Comparison of ENCODE assay signal across 10 mouse cellular contexts in the genomic region with DNA sequence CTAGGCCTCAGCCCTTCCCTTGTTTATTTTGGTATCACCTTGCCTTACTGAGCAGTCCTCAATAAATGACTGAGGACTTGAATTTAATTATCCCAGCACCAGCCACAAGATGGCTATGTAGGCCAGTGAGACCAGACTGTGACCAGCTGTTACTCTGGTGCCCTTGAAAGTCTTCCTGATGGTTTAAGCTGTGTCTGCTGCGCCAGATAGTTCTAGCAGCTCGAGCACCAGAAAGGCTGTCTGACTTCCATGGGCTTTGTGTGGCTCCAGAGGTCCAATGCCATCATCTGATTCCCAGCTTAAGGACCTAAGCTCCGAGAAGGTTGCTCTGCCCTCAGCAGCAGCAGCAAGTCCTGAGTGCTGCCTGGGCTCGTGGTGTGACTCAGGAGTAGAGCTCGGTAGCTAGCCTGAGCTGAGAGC. TPM values are rescaled to one million over a fixed set of nuclear protein-coding genes. Genes with fewer than 3 reads are reported as not detected.
DNase-seq lines count a peak whose midpoint lies in the region; ATAC-seq and TF ChIP-seq lines count a peak whose summit lies in the region.
"Had no signal": no experiment of that assay in that cellular context is flagged by ENCODE, and none has a peak within 500 bp of the region (broad histone marks: within the 10 kb centered on the region; RNA-seq: fewer than 3 reads in every experiment).

No protein-coding gene starts in this region.

- no peaks in the 10 kb centered on the region for H3K27me3 ChIP-seq in forebrain, embryonic 14.5 days (replicated peaks; ENCODE audit: control insufficient read depth, insufficient read depth, low read length)
- H3K27me3 ChIP-seq in hindbrain, embryonic 16.5 days (replicated peaks; ENCODE audit: control insufficient read depth, insufficient read depth, low read length) = no peaks in the 10 kb centered on the region
- H3K27me3 ChIP-seq in stomach, embryonic 14.5 days (ENCODE audit: control insufficient read depth, insufficient read depth, low read length) = no peaks in the 10 kb centered on the region
- H3K27me3 ChIP-seq: limb, embryonic 15.5 days had no signal

- no peak overlapping the region for H3K4me3 ChIP-seq in bone marrow macrophage, adult 2 months (ENCODE audit: insufficient read depth, low read length)
- H3K4me3 ChIP-seq in forebrain, embryonic 14.5 days (ENCODE audit: low read depth, low read length) = no peak overlapping the region
- H3K4me3 ChIP-seq in hindbrain, embryonic 16.5 days (ENCODE audit: low read length) = no peak overlapping the region
- H3K4me3 ChIP-seq in stomach, embryonic 14.5 days (ENCODE audit: low read depth, low read length) = no peak overlapping the region
- H3K4me3 ChIP-seq: limb, embryonic 15.5 days had no signal

- H3K9me3 ChIP-seq in forebrain, embryonic 14.5 days (replicated peaks; ENCODE audit: control insufficient read depth, low read length) = no peaks in the 10 kb centered on the region
- H3K9me3 ChIP-seq in hindbrain, embryonic 16.5 days (ENCODE audit: control insufficient read depth, low read length) = no peaks in the 10 kb centered on the region
- no peaks in the 10 kb centered on the region for H3K9me3 ChIP-seq in stomach, embryonic 14.5 days (ENCODE audit: control insufficient read depth, low read depth, low read length)
- H3K9me3 ChIP-seq: limb, embryonic 15.5 days had no signal

- DNase-seq in layer of hippocampus, adult 11-12 months (ENCODE audit: low spot score) = peak; percentile 75
- DNase-seq in layer of hippocampus, postnatal 25 days (ENCODE audit: extremely low spot score in 1 of 2, low spot score in 1 of 2) = no peak
- peak; percentile 84 for DNase-seq in forebrain, embryonic 14.5 days (ENCODE audit: low spot score)
- DNase-seq in layer of hippocampus, postnatal 36 days = peak; percentile 32 to 46

- peak; percentile 32; the same call in 1 of the 2 replicates for TF ChIP-seq CTCF in bone marrow macrophage, adult 2 months (IDR thresholded peaks at IDR 0.05; ENCODE audit: low read depth, low read length)

- TF ChIP-seq POLR2A in bone marrow macrophage, adult 2 months (IDR thresholded peaks at IDR 0.05; ENCODE audit: borderline replicate concordance, low read depth, low read length) = no peak

- peaks cover 39% of the 10 kb centered on the region for H3K4me1 ChIP-seq in bone marrow macrophage, adult 2 months (ENCODE audit: control insufficient read depth, insufficient read depth, low read length)
- no peaks in the 10 kb centered on the region for H3K4me1 ChIP-seq in forebrain, embryonic 14.5 days (ENCODE audit: control insufficient read depth, insufficient read depth, low read length)
- no peaks in the 10 kb centered on the region for H3K4me1 ChIP-seq in hindbrain, embryonic 16.5 days (ENCODE audit: control insufficient read depth, insufficient read depth, low read depth, low read length)
- H3K4me1 ChIP-seq in stomach, embryonic 14.5 days (ENCODE audit: control insufficient read depth, insufficient read depth, low read length) = no peaks in the 10 kb centered on the region
- H3K4me1 ChIP-seq: limb, embryonic 15.5 days had no signal

- H3K36me3 ChIP-seq in forebrain, embryonic 14.5 days (ENCODE audit: control insufficient read depth, insufficient read depth, low read length) = no peaks in the 10 kb centered on the region
- no peaks in the 10 kb centered on the region for H3K36me3 ChIP-seq in hindbrain, embryonic 16.5 days (ENCODE audit: control insufficient read depth, insufficient read depth, low read length)
- H3K36me3 ChIP-seq in stomach, embryonic 14.5 days (ENCODE audit: control insufficient read depth, insufficient read depth, low read length) = no peaks in the 10 kb centered on the region

- no peak overlapping the region for H3K4me2 ChIP-seq in forebrain, embryonic 14.5 days (ENCODE audit: low read length)
- no peak overlapping the region for H3K4me2 ChIP-seq in hindbrain, embryonic 16.5 days (ENCODE audit: low read length)
- H3K4me2 ChIP-seq in stomach, embryonic 14.5 days (replicated peaks; ENCODE audit: low read depth, low read length) = no peak overlapping the region
- H3K4me2 ChIP-seq: limb, embryonic 15.5 days had no signal

- ATAC-seq in forebrain, embryonic 14.5 days = peak; percentile 50
- peak; percentile 78 for ATAC-seq in hindbrain, embryonic 16.5 days
- peak; percentile 91 for ATAC-seq in megakaryocyte progenitor cell, adult 5-6 weeks (replicated peaks; ENCODE audit: poor library complexity)
- peak; percentile 78; the same call in 1 of the 2 replicates for ATAC-seq in stomach, embryonic 14.5 days (ENCODE audit: insufficient number of reproducible peaks, insufficient read depth, low FRiP score, low read depth)

- H3K9ac ChIP-seq in forebrain, embryonic 14.5 days (ENCODE audit: low read length) = no peak overlapping the region
- no peak overlapping the region for H3K9ac ChIP-seq in hindbrain, embryonic 16.5 days (ENCODE audit: low read depth, low read length)
- no peak overlapping the region for H3K9ac ChIP-seq in stomach, embryonic 14.5 days (replicated peaks; ENCODE audit: low read depth, low read length)
- H3K9ac ChIP-seq: limb, embryonic 15.5 days had no signal

- WGBS in forebrain, embryonic 14.5 days = 68% methylated on average over 5 of the region's 5 CpGs
- WGBS in hindbrain, embryonic 16.5 days = 55% methylated on average over 5 of the region's 5 CpGs
- WGBS in stomach, embryonic 14.5 days = 51% methylated on average over 5 of the region's 5 CpGs

- no peak overlapping the region for H3K27ac ChIP-seq in bone marrow macrophage, adult 2 months (ENCODE audit: insufficient read depth, low read depth, low read length)
- H3K27ac ChIP-seq in forebrain, embryonic 14.5 days (ENCODE audit: low read depth, low read length) = no peak overlapping the region
- H3K27ac ChIP-seq in hindbrain, embryonic 16.5 days (ENCODE audit: low read depth, low read length) = no peak overlapping the region
- H3K27ac ChIP-seq in stomach, embryonic 14.5 days (ENCODE audit: low read length) = no peak overlapping the region
- H3K27ac ChIP-seq: limb, embryonic 15.5 days had no signal

RNA-seq across cellular contexts. Expression of a gene that starts 20.2 kb away (rescaled TPM):
- 10 to 100 TPM; 16.0 to 16.8 TPM for total RNA-seq in layer of hippocampus, postnatal 25 days (2021)
- 8.6 and 9.9 TPM in 2 replicates for polyA plus RNA-seq in bone marrow macrophage, adult 2 months (2012; ENCODE audit: insufficient read depth, insufficient read length, missing spikeins)
- polyA plus RNA-seq in forebrain, embryonic 14.5 days (2014; fragmentation: Nextera tagmentation; extraction: Ambion mirVana) = 23.6 and 35.0 TPM in 2 replicates
- polyA plus RNA-seq in hindbrain, embryonic 16.5 days (2015; fragmentation: Nextera tagmentation; extraction: Ambion mirVana) = 45.4 and 53.2 TPM in 2 replicates
- 10 to 100 TPM; 12.5 to 17.0 TPM for total RNA-seq in layer of hippocampus, postnatal 36 days (2021)
- total RNA-seq in megakaryocyte progenitor cell, adult 5-6 weeks (2015) = 99.9 and 117 TPM in 2 replicates
- 70.7 and 92.3 TPM in 2 replicates for total RNA-seq in megakaryocyte progenitor cell, adult 5-6 weeks (2017)
- 54.2 and 59.0 TPM in 2 replicates for polyA plus RNA-seq in stomach, embryonic 14.5 days (2014; fragmentation: Nextera tagmentation; extraction: Ambion mirVana)

RNA-seq across cellular contexts. Expression of a gene that starts 37.1 kb away (rescaled TPM):
- total RNA-seq in layer of hippocampus, postnatal 25 days (2021) = under 1 TPM; 0.39 to 0.59 TPM
- polyA plus RNA-seq in bone marrow macrophage, adult 2 months (2012; ENCODE audit: insufficient read depth, insufficient read length, missing spikeins) = not detected in 2 replicates
- polyA plus RNA-seq in forebrain, embryonic 14.5 days (2014; fragmentation: Nextera tagmentation; extraction: Ambion mirVana) = not detected in 2 replicates
- 0.06 TPM in 1 of 2 replicates, not detected in the other for polyA plus RNA-seq in hindbrain, embryonic 16.5 days (2015; fragmentation: Nextera tagmentation; extraction: Ambion mirVana)
- under 1 TPM; 0.40 to 0.50 TPM for total RNA-seq in layer of hippocampus, postnatal 36 days (2021)
- 0.20 TPM in 1 of 2 replicates, not detected in the other for total RNA-seq in megakaryocyte progenitor cell, adult 5-6 weeks (2015)
- not detected in 2 replicates for total RNA-seq in megakaryocyte progenitor cell, adult 5-6 weeks (2017)
- polyA plus RNA-seq in stomach, embryonic 14.5 days (2014; fragmentation: Nextera tagmentation; extraction: Ambion mirVana) = 14.9 and 17.2 TPM in 2 replicates
- total RNA-seq: adrenal gland, adult 18-20 months had no signal

RNA-seq across cellular contexts. Expression of a gene that starts 52.2 kb away (rescaled TPM):
- total RNA-seq in layer of hippocampus, postnatal 25 days (2021) = 10 to 100 TPM; 21.9 to 22.7 TPM
- 41.1 and 46.6 TPM in 2 replicates for polyA plus RNA-seq in bone marrow macrophage, adult 2 months (2012; ENCODE audit: insufficient read depth, insufficient read length, missing spikeins)
- 4.9 and 6.9 TPM in 2 replicates for polyA plus RNA-seq in forebrain, embryonic 14.5 days (2014; fragmentation: Nextera tagmentation; extraction: Ambion mirVana)
- 6.1 and 8.1 TPM in 2 replicates for polyA plus RNA-seq in hindbrain, embryonic 16.5 days (2015; fragmentation: Nextera tagmentation; extraction: Ambion mirVana)
- total RNA-seq in layer of hippocampus, postnatal 36 days (2021) = 10 to 100 TPM; 20.6 to 22.6 TPM
- 7.1 and 8.0 TPM in 2 replicates for total RNA-seq in megakaryocyte progenitor cell, adult 5-6 weeks (2015)
- 5.7 and 8.0 TPM in 2 replicates for total RNA-seq in megakaryocyte progenitor cell, adult 5-6 weeks (2017)
- 4.6 and 5.1 TPM in 2 replicates for polyA plus RNA-seq in stomach, embryonic 14.5 days (2014; fragmentation: Nextera tagmentation; extraction: Ambion mirVana)

RNA-seq across cellular contexts. Expression of a gene that starts 54.0 kb away (rescaled TPM):
- 10 to 100 TPM; 14.3 to 14.5 TPM for total RNA-seq in layer of hippocampus, postnatal 25 days (2021)
- polyA plus RNA-seq in bone marrow macrophage, adult 2 months (2012; ENCODE audit: insufficient read depth, insufficient read length, missing spikeins) = 3.3 and 4.9 TPM in 2 replicates
- polyA plus RNA-seq in forebrain, embryonic 14.5 days (2014; fragmentation: Nextera tagmentation; extraction: Ambion mirVana) = 10.7 and 12.1 TPM in 2 replicates
- polyA plus RNA-seq in hindbrain, embryonic 16.5 days (2015; fragmentation: Nextera tagmentation; extraction: Ambion mirVana) = 17.5 and 18.8 TPM in 2 replicates
- total RNA-seq in layer of hippocampus, postnatal 36 days (2021) = 10 to 100 TPM; 12.8 to 14.4 TPM
- 2.2 and 5.1 TPM in 2 replicates for total RNA-seq in megakaryocyte progenitor cell, adult 5-6 weeks (2015)
- total RNA-seq in megakaryocyte progenitor cell, adult 5-6 weeks (2017) = 13.9 and 21.9 TPM in 2 replicates
- polyA plus RNA-seq in stomach, embryonic 14.5 days (2014; fragmentation: Nextera tagmentation; extraction: Ambion mirVana) = 12.6 and 14.2 TPM in 2 replicates

RNA-seq across cellular contexts. Expression of a gene that starts 54.2 kb away (rescaled TPM):
- 10 to 100 TPM; 58.8 to 59.5 TPM for total RNA-seq in layer of hippocampus, postnatal 25 days (2021)
- polyA plus RNA-seq in bone marrow macrophage, adult 2 months (2012; ENCODE audit: insufficient read depth, insufficient read length, missing spikeins) = 43.2 and 48.2 TPM in 2 replicates
- 64.5 and 74.2 TPM in 2 replicates for polyA plus RNA-seq in forebrain, embryonic 14.5 days (2014; fragmentation: Nextera tagmentation; extraction: Ambion mirVana)
- polyA plus RNA-seq in hindbrain, embryonic 16.5 days (2015; fragmentation: Nextera tagmentation; extraction: Ambion mirVana) = 50.8 and 69.0 TPM in 2 replicates
- 10 to 100 TPM; 58.5 to 60.8 TPM for total RNA-seq in layer of hippocampus, postnatal 36 days (2021)
- 50.1 and 53.0 TPM in 2 replicates for total RNA-seq in megakaryocyte progenitor cell, adult 5-6 weeks (2015)
- 176 and 178 TPM in 2 replicates for total RNA-seq in megakaryocyte progenitor cell, adult 5-6 weeks (2017)
- polyA plus RNA-seq in stomach, embryonic 14.5 days (2014; fragmentation: Nextera tagmentation; extraction: Ambion mirVana) = 111 and 121 TPM in 2 replicates

Comparison
In these comparisons a context has a peak if more than half of its experiments do, and no peak if none do; other contexts are left out.
1. DNase-seq: peak in layer of hippocampus, adult 11-12 months (single experiment), forebrain, embryonic 14.5 days (single experiment) and layer of hippocampus, postnatal 36 days (2 of 2); none in layer of hippocampus, postnatal 25 days (0 of 2).
2. RNA of a gene that starts 37.1 kb away (polyA plus RNA-seq): 14.9 to 17.2 TPM in stomach, embryonic 14.5 days; not detected in bone marrow macrophage, adult 2 months, 0.06 TPM in hindbrain, embryonic 16.5 days and not detected in forebrain, embryonic 14.5 days; every median in the first group is over 10 times any median in the second.
3. Peak in every context shown above with its lines, with median percentiles within 50 percentile points of each other: ATAC-seq.